Mouse (Mus musculus) embryonic fibroblast, embryonic 13.5 days (primary cell): Measurements from ENCODE around the gene Ftl1-ps1.

Source experiments
- CTCF ChIP-seq: IDR thresholded peaks from 2 replicates; pipeline ENCODE4 v1.5.1; 2011; ENCODE audit warnings: mild to moderate bottlenecking, control low read depth, low read length, moderate library complexity, borderline replicate concordance; ENCODE audit not compliant: insufficient read depth
- POLR2A ChIP-seq: IDR thresholded peaks from 2 replicates; pipeline ENCODE4 v1.6.1; 2011; ENCODE audit warnings: low read depth, mild to moderate bottlenecking, control low read depth, low read length, moderate library complexity

- no peak for TF ChIP-seq CTCF
- TF ChIP-seq POLR2A, result peak; percentile 79
Measured at GRCm38 (mm10) chr13:74390371-74390990, 9.0 kb upstream of the Ftl1-ps1 start, which contains the start of gene Zfp72.
